Mouse (Mus musculus) right cerebral cortex, postnatal 14 days (tissue): ENCODE results near the gene P2ry6.

ENCODE experiments used
- DNase-seq: peaks from one replicate; pipeline ENCODE4 v3.0.0; 2022

The P2ry6 gene

GRCm38 (mm10) chr7:100984452-100985395 lies 10.3 kb upstream of the P2ry6 start:
- DNase-seq, result no peak

GRCm38 (mm10) chr7:100979175-100979574 lies 4.7 kb upstream of the P2ry6 start:
- DNase-seq, result peak; percentile 59

- DNase-seq, result no peak
Observed at GRCm38 (mm10) chr7:100978171-100978570, 3.7 kb upstream of the P2ry6 start.

- DNase-seq, result no peak
Observed at GRCm38 (mm10) chr7:100972875-100973274, 1.6 kb downstream of the P2ry6 start.

- no peak for DNase-seq
Observed at GRCm38 (mm10) chr7:100968874-100969659, 5.4 kb downstream of the P2ry6 start.

GRCm38 (mm10) chr7:100968376-100968775 lies 6.1 kb downstream of the P2ry6 start:
- no peak for DNase-seq

- DNase-seq, result no peak
Observed at GRCm38 (mm10) chr7:100967850-100968249, 6.6 kb downstream of the P2ry6 start.

GRCm38 (mm10) chr7:100966014-100966413 lies 8.4 kb downstream of the P2ry6 start:
- no peak for DNase-seq

- DNase-seq, result no peak
Observed at GRCm38 (mm10) chr7:100965079-100965478, 9.4 kb downstream of the P2ry6 start.

GRCm38 (mm10) chr7:100964242-100964641 lies 10.2 kb downstream of the P2ry6 start:
- no peak for DNase-seq

GRCm38 (mm10) chr7:100963381-100963780 lies 11.1 kb downstream of the P2ry6 start:
- DNase-seq, result no peak

- no peak for DNase-seq
Observed at GRCm38 (mm10) chr7:100961146-100961545, 13.3 kb downstream of the P2ry6 start.

- DNase-seq, result no peak
Observed at GRCm38 (mm10) chr7:100960462-100960861, 14.0 kb downstream of the P2ry6 start.

- peak; percentile 44 for DNase-seq
Observed at GRCm38 (mm10) chr7:100958426-100958825, 16.0 kb downstream of the P2ry6 start.

GRCm38 (mm10) chr7:100952686-100953085 lies 21.8 kb downstream of the P2ry6 start:
- no peak for DNase-seq

GRCm38 (mm10) chr7:100951903-100952302 lies 22.5 kb downstream of the P2ry6 start:
- no peak for DNase-seq

GRCm38 (mm10) chr7:100950481-100951010 lies 23.9 kb downstream of the P2ry6 start:
- DNase-seq, result no peak

GRCm38 (mm10) chr7:100950031-100950430 lies 24.4 kb downstream of the P2ry6 start:
- DNase-seq, result no peak

GRCm38 (mm10) chr7:100944738-100945137 lies 29.7 kb downstream of the P2ry6 start:
- DNase-seq, result no peak

- no peak for DNase-seq
Observed at GRCm38 (mm10) chr7:100944306-100944705, 30.1 kb downstream of the P2ry6 start.

GRCm38 (mm10) chr7:100942789-100943615 lies 31.4 kb downstream of the P2ry6 start:
- peak; percentile 66 for DNase-seq

GRCm38 (mm10) chr7:100941169-100941568 lies 33.3 kb downstream of the P2ry6 start:
- DNase-seq, result no peak

- DNase-seq, result no peak
Observed at GRCm38 (mm10) chr7:100938106-100938505, 36.3 kb downstream of the P2ry6 start.
